Mouse (Mus musculus) lung, adult 10 weeks (tissue): ENCODE measurements around the gene Rxrg. TPM values are rescaled to one million over a fixed set of nuclear protein-coding genes. Genes with fewer than 3 reads are reported as not detected.

Experiments
- polyA plus RNA-seq: library from polyadenylated mRNA; stranded (reverse); fragments of 350-450 nt; fragmentation: Illumina TruSeq; extraction: RNeasy Lipid Tissue Mini Kit (QIAGEN cat#74804); gene quantifications from one replicate; pipeline ENCODE4 v1.2.3, GENCODE M21; 2014; ENCODE audit warnings: low read depth, low replicate concordance; ENCODE audit not compliant: insufficient read depth

The Rxrg gene
- 2.1 TPM for polyA plus RNA-seq

DNA sequence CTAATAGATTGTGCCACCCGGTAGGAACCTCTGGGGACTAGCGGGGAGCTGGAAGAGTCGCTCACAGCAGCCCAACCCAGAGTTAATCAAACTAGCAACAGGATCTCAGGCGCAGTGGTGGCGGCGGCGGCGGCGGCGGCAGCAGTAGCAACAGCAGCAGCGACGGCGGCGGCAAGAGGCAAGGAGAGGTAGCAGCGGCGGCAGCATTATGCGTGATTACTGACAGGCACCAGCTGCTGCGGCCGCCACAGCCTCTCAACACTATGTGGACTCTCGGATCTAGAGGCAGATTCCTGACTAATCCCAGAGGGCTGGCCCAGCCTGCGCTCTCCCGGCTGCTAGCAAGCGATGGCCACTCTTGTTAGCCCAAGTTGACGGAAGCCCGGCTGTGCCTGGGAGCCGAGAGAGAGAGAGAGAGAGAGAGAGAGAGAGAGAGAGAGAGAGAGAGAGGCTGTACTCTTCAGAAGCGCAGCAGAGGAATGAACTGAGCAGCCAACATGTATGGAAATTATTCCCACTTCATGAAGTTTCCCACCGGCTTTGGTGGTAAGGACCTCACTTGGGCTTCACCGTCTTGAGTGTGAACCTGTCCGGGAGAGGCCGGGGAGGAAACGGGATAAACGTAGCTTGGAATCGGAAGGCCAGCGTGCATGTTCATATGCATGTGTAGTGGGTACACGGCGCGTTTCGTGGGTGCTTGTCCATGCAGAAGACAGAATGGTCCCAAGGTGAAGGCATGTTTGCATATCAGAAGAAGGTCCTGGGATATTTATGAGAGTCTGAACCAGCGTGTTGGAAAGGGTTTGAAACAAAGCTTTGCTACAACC is at the start of gene Rxrg:
TSS of gene Rxrg (plus strand) at position 130 of the 827 bp plus-strand sequence.

GRCm38 (mm10) chr1:167689232-167689261 is 90.9 kb downstream of the Rxrg start, which contains the start of gene Lmx1a:
Gene Lmx1a, plus strand, starts transcription at chr1:167689237.

Other genes starting within 250 kb of the Rxrg start
- gene Aldh9a1, start 248.4 kb upstream of the Rxrg start, polyA plus RNA-seq = 21.3 TPM
- gene Mgst3, start 204.5 kb upstream of the Rxrg start, polyA plus RNA-seq = 70.8 TPM
- not detected for gene Lrrc52, start 131.6 kb upstream of the Rxrg start, polyA plus RNA-seq
- gene Lmx1a, start 90.9 kb downstream of the Rxrg start, polyA plus RNA-seq = not detected